Mouse (Mus musculus) limb, embryonic 11.5 days (tissue): Measurements from ENCODE around the gene Capn12. TPM values are rescaled to one million over a fixed set of nuclear protein-coding genes. Genes with fewer than 3 reads are reported as not detected.
"Not testable (repeated sequence)": the region's sequence is repeated elsewhere in the genome, so short reads cannot be mapped to it uniquely, and the experiment has no call there.

ENCODE experiments used
- ATAC-seq: fragments of 200-750 bp; cut with Nextera tagmentation; 2 replicates; pipeline ENCODE4 v1.8.0; 2017; ENCODE audit warnings: low read depth; ENCODE audit not compliant: insufficient number of reproducible peaks, low FRiP score, low TSS enrichment
- DNase-seq: peaks from one replicate; pipeline ENCODE4 v3.0.0-alpha.2; 2015; ENCODE audit warnings: low spot score
- H3K27ac ChIP-seq: fragments of 300-500 bp; sonication (generic); replicated peaks from 2 replicates; pipeline ENCODE4 v1.5.1; 2014; ENCODE audit warnings: low read depth, mild to moderate bottlenecking, low read length
- H3K27me3 ChIP-seq: fragments of 300-500 bp; sonication (generic); 2 replicates; pipeline ENCODE4 v1.6.1; 2014; ENCODE audit warnings: mild to moderate bottlenecking, low read length, mixed read lengths; ENCODE audit not compliant: control insufficient read depth, insufficient read depth
- H3K36me3 ChIP-seq: fragments of 300-500 bp; sonication (generic); 2 replicates; pipeline ENCODE4 v1.6.1; 2014; ENCODE audit warnings: mild to moderate bottlenecking, low read length, moderate library complexity, mixed read lengths; ENCODE audit not compliant: control insufficient read depth, insufficient read depth
- H3K4me1 ChIP-seq: fragments of 300-500 bp; sonication (generic); 2 replicates; pipeline ENCODE4 v1.6.1; 2014; ENCODE audit warnings: low read length, mixed read lengths; ENCODE audit not compliant: control insufficient read depth, insufficient read depth
- H3K4me2 ChIP-seq: fragments of 300-500 bp; sonication (generic); 2 replicates; pipeline ENCODE4 v1.6.1; 2014; ENCODE audit warnings: low read depth, mild to moderate bottlenecking, moderate library complexity; ENCODE audit not compliant: severe bottlenecking
- H3K4me3 ChIP-seq: fragments of 300-500 bp; sonication (generic); 2 replicates; pipeline ENCODE4 v1.5.1; 2014; ENCODE audit warnings: low read depth, low read length
- H3K9ac ChIP-seq: fragments of 300-500 bp; sonication (generic); 2 replicates; pipeline ENCODE4 v1.6.1; 2014; ENCODE audit warnings: mild to moderate bottlenecking, low read length
- H3K9me3 ChIP-seq: fragments of 300-500 bp; sonication (generic); 2 replicates; pipeline ENCODE4 v1.6.1; 2016; ENCODE audit warnings: low read length; ENCODE audit not compliant: control insufficient read depth
- WGBS: fragments of 180-500 bp; shearing (Covaris S2); extraction: QIAGEN DNeasy Blood & Tissue Kit; methylation state at CpG from one replicate; pipeline ENCODE4 v1.1.7; 2014; 5-methylcytosine and 5-hydroxymethylcytosine counted together
- polyA plus RNA-seq: library from polyadenylated mRNA; unstranded; fragments of >200 nt; fragmentation: Nextera tagmentation; extraction: Ambion mirVana; gene quantifications from 2 replicates; pipeline ENCODE4 v1.2.1, GENCODE M21; 2014

Capn12 gene
- polyA plus RNA-seq, 1 experiment from 2014 or later: 0.59 TPM

- H3K4me2 ChIP-seq, H3K4me3 ChIP-seq, H3K27ac ChIP-seq, H3K9ac ChIP-seq, H3K27me3 ChIP-seq, H3K9me3 ChIP-seq, ATAC-seq, H3K4me1 ChIP-seq, H3K36me3 ChIP-seq: not testable (repeated sequence)
- DNase-seq: peak; percentile 81
- 30% methylated on average over 23 of the region's 23 CpGs for WGBS
Observed at GRCm38 (mm10) chr7:28867508-28868340, 13.5 kb upstream of the Capn12 start.

DNA sequence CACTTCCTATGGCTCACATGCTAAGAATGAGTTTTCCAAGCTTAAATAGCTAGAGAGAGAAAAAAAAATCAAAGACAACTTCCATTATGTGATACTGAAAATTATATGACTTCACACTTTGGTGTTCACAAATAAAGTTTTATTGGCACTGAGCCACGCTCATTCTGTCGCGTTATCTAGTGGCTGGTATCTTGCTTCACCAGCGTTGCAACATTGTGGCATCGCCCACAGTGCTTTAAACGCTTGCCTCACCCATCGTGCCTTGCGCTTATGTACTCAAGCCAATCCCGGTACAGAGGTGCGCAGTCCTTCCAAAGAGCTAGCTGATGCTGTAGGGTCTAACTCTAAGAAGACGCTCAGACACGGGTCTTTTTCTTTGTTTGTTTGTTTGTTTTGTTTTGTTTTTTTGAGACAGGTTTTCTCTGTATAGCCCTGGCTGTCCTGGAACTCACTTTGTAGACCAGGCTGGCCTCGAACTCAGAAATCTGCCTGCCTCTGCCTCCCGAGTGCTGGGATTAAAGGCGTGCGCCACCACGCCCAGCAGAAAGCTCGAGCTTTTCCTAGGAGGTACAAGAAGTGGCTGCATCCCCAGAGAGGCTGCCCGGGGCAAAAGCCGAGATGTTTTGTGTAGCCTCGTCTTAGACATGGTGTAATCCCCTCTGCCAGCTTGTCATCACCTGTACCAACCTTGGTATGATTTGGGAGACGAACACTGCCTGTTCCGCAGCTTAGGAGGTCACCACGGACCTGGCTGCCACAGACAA lies 10.1 kb upstream of the Capn12 start:
- no peaks in the 10 kb centered on the region for H3K27me3 ChIP-seq
- 91% methylated on average over 24 of the region's 24 CpGs for WGBS
- DNase-seq (no peak), ATAC-seq (no peak)
- H3K4me1 ChIP-seq: 0 out of 2 replicates have a peak, but pooled peaks cover 3% of the 10 kb centered on the region
- no peak overlapping the region for H3K4me3 ChIP-seq
- no peaks in the 10 kb centered on the region for H3K36me3 ChIP-seq
- H3K27ac ChIP-seq: no peak overlapping the region
- H3K4me2 ChIP-seq: no peak overlapping the region
- no peaks in the 10 kb centered on the region for H3K9me3 ChIP-seq
- no peak overlapping the region for H3K9ac ChIP-seq

GRCm38 (mm10) chr7:28874565-28874964 lies 6.7 kb upstream of the Capn12 start:
- DNase-seq (no peak), ATAC-seq (no peak)
- no peaks in the 10 kb centered on the region for H3K36me3 ChIP-seq
- no peak overlapping the region for H3K4me3 ChIP-seq
- 57% methylated on average over 2 of the region's 2 CpGs for WGBS
- no peaks in the 10 kb centered on the region for H3K9me3 ChIP-seq
- H3K9ac ChIP-seq: no peak overlapping the region
- no peaks in the 10 kb centered on the region for H3K4me1 ChIP-seq
- H3K27me3 ChIP-seq: no peaks in the 10 kb centered on the region
- no peak overlapping the region for H3K4me2 ChIP-seq
- H3K27ac ChIP-seq: no peak overlapping the region

GRCm38 (mm10) chr7:28876099-28876498 lies 5.1 kb upstream of the Capn12 start:
- H3K4me2 ChIP-seq: no peak overlapping the region
- no peak overlapping the region for H3K27ac ChIP-seq
- H3K9ac ChIP-seq: no peak overlapping the region
- ATAC-seq (no peak), DNase-seq (no peak)
- 89% methylated on average over 4 of the region's 4 CpGs for WGBS
- H3K4me3 ChIP-seq: no peak overlapping the region
- H3K27me3 ChIP-seq: no peaks in the 10 kb centered on the region
- no peaks in the 10 kb centered on the region for H3K36me3 ChIP-seq
- no peaks in the 10 kb centered on the region for H3K9me3 ChIP-seq
- H3K4me1 ChIP-seq: no peaks in the 10 kb centered on the region

GRCm38 (mm10) chr7:28877155-28877554 lies 4.1 kb upstream of the Capn12 start:
- Histone ChIP-seq H3K4me1 (no peaks in the 10 kb centered on the region), H3K4me2 (no peak overlapping the region), H3K4me3 (no peak overlapping the region), H3K27me3 (no peaks in the 10 kb centered on the region), H3K27ac (no peak overlapping the region), H3K36me3 (no peaks in the 10 kb centered on the region), H3K9ac (no peak overlapping the region), H3K9me3 (no peaks in the 10 kb centered on the region)
- DNase-seq (no peak), ATAC-seq (no peak)
- WGBS: 85% methylated on average over 7 of the region's 7 CpGs

- Histone ChIP-seq H3K36me3 (no peaks in the 10 kb centered on the region), H3K4me2 (no peak overlapping the region), H3K9me3 (no peaks in the 10 kb centered on the region), H3K27ac (no peak overlapping the region), H3K4me3 (no peak overlapping the region), H3K27me3 (no peaks in the 10 kb centered on the region), H3K9ac (no peak overlapping the region), H3K4me1 (no peaks in the 10 kb centered on the region)
- WGBS: 85% methylated on average over 4 of the region's 4 CpGs
- ATAC-seq (no peak), DNase-seq (no peak)
Observed at GRCm38 (mm10) chr7:28877856-28878255, 3.4 kb upstream of the Capn12 start.

GRCm38 (mm10) chr7:28879606-28880005 lies 1.6 kb upstream of the Capn12 start:
- no peak overlapping the region for H3K4me3 ChIP-seq
- 79% methylated on average over 7 of the region's 7 CpGs for WGBS
- H3K4me2 ChIP-seq: no peak overlapping the region
- no peaks in the 10 kb centered on the region for H3K36me3 ChIP-seq
- H3K27ac ChIP-seq: no peak overlapping the region
- no peaks in the 10 kb centered on the region for H3K27me3 ChIP-seq
- DNase-seq (no peak), ATAC-seq (no peak)
- H3K4me1 ChIP-seq: no peaks in the 10 kb centered on the region
- no peaks in the 10 kb centered on the region for H3K9me3 ChIP-seq
- no peak overlapping the region for H3K9ac ChIP-seq

GRCm38 (mm10) chr7:28880554-28880953 lies 668 bp upstream of the Capn12 start:
- DNase-seq: no peak
- Histone ChIP-seq H3K9me3 (no peaks in the 10 kb centered on the region), H3K27me3 (no peaks in the 10 kb centered on the region), H3K27ac (no peak overlapping the region), H3K36me3 (no peaks in the 10 kb centered on the region), H3K4me1 (no peaks in the 10 kb centered on the region), H3K9ac (no peak overlapping the region), H3K4me3 (no peak overlapping the region), H3K4me2 (no peak overlapping the region)
- 82% methylated on average over 10 of the region's 10 CpGs for WGBS
- ATAC-seq: no peak
